Mouse (Mus musculus): Measurements from ENCODE around the gene Mgat5b. TPM values are rescaled to one million over a fixed set of nuclear protein-coding genes. Genes with fewer than 3 reads are reported as not detected.

Mgat5b gene
- polyA plus RNA-seq, 1 experiment from 2014 or later = 0.27 TPM

- Histone ChIP-seq H3K4me3 (ENCODE audit: low read depth, low read length) (no peak overlapping the region), H3K27ac (ENCODE audit: low read depth, low read length) (no peak overlapping the region), H3K9ac (ENCODE audit: low read depth, low read length) (no peak overlapping the region), H3K9me3 (ENCODE audit: control insufficient read depth, low read length) (no peaks in the 10 kb centered on the region), H3K4me1 (replicated peaks; ENCODE audit: control insufficient read depth, insufficient read depth, low read length) (no peaks in the 10 kb centered on the region), H3K27me3 (replicated peaks; ENCODE audit: control insufficient read depth, insufficient read depth, low read length) (no peaks in the 10 kb centered on the region), H3K36me3 (ENCODE audit: control insufficient read depth, insufficient read depth, low read length) (no peaks in the 10 kb centered on the region), H3K4me2 (no peak overlapping the region)
- 82% methylated on average over 7 of the region's 7 CpGs for WGBS
- ATAC-seq (replicated peaks; ENCODE audit: low FRiP score) = no peak
- no peak for DNase-seq (ENCODE audit: low spot score)
Measured at GRCm38 (mm10) chr11:116974341-116974740, 55.7 kb downstream of the Mgat5b start.

DNA sequence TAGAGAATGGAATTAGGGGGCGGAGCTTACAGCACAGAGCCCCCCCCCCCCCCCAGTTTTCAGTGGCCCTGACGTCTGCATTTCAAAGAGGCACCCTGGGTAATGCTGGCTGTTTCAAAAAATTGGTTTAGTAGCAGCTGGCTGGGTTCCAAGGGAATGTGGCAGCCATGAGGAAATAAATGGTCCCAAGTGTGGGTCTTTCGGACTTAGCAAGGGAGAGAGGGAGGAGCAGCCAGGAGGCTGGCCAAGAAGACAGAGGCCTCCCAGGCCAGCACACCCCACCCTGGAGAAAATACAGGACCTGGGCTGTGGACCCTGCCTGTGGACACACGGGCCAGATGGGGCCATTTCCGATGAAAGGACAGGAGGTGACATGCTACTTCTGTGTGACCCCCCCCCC lies 61.6 kb downstream of the Mgat5b start:
- H3K27me3 ChIP-seq (replicated peaks; ENCODE audit: control insufficient read depth, insufficient read depth, low read length) = no peaks in the 10 kb centered on the region; the same call in 1 of the 2 replicates
- H3K4me3 ChIP-seq (ENCODE audit: low read depth, low read length) = no peak overlapping the region
- no peak for DNase-seq (ENCODE audit: low spot score)
- H3K4me1 ChIP-seq (replicated peaks; ENCODE audit: control insufficient read depth, insufficient read depth, low read length) = peaks cover 4% of the 10 kb centered on the region; the same call in 1 of the 2 replicates
- no peak overlapping the region for H3K27ac ChIP-seq (ENCODE audit: low read depth, low read length)
- no peaks in the 10 kb centered on the region for H3K9me3 ChIP-seq (ENCODE audit: control insufficient read depth, low read length)
- no peak for ATAC-seq (replicated peaks; ENCODE audit: low FRiP score)
- no peak overlapping the region for H3K9ac ChIP-seq (ENCODE audit: low read depth, low read length)
- H3K36me3 ChIP-seq (ENCODE audit: control insufficient read depth, insufficient read depth, low read length) = no peaks in the 10 kb centered on the region
- WGBS = 33% methylated on average over 5 of the region's 5 CpGs
- H3K4me2 ChIP-seq = no peak overlapping the region

GRCm38 (mm10) chr11:116982543-116982942 lies 63.9 kb downstream of the Mgat5b start:
- H3K4me2 ChIP-seq = no peak overlapping the region
- no peak overlapping the region for H3K27ac ChIP-seq (ENCODE audit: low read depth, low read length)
- no peak overlapping the region for H3K9ac ChIP-seq (ENCODE audit: low read depth, low read length)
- no peak for ATAC-seq (replicated peaks; ENCODE audit: low FRiP score)
- peaks cover 4% of the 10 kb centered on the region; the same call in 1 of the 2 replicates for H3K4me1 ChIP-seq (replicated peaks; ENCODE audit: control insufficient read depth, insufficient read depth, low read length)
- no peaks in the 10 kb centered on the region; the same call in 1 of the 2 replicates for H3K27me3 ChIP-seq (replicated peaks; ENCODE audit: control insufficient read depth, insufficient read depth, low read length)
- no peaks in the 10 kb centered on the region for H3K36me3 ChIP-seq (ENCODE audit: control insufficient read depth, insufficient read depth, low read length)
- 43% methylated on average over 4 of the region's 4 CpGs for WGBS
- no peaks in the 10 kb centered on the region for H3K9me3 ChIP-seq (ENCODE audit: control insufficient read depth, low read length)
- DNase-seq (ENCODE audit: low spot score) = no peak
- H3K4me3 ChIP-seq (ENCODE audit: low read depth, low read length) = no peak overlapping the region

DNA sequence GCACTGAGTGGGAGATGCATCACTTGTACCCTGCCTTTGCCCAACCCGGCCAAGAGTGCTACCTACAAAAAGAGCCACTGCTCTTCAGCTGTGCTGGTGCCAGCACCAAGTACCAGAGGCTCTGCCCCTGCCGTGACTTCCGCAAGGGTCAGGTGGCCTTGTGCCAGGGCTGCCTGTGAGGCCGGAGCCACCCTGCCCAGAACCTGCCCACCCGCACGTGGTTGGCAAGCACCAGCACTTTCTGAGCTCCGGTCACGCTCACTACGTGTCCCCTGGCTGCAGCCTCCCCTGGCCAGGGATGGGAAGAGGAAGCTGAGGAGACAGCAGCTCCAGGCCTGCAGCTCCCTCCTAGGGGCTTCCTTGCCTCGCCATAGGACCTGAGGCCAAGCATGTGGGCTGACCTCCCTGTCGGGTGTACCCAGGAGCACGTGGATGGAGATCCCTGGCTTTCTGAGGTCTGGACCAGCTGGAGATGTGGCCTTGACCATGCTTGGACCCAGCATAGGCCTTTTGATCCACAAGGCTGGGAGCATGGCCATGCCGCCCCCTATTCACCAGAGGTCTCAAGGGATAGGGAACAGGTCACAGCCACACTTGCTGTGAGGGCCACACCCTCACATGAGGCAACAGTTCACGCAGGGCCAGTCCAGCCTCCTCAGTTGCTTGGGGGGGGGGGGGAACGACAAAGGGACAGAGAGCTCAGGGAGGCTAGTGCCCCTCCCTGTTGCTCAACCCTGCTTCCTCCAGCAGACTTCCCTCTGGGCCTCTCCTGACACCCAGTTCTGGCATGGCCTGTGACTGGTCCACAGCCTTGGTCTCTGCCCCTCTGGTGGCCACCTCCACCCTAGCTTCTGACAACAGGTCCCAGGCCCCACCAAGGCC lies 67.1 kb downstream of the Mgat5b start:
- Histone ChIP-seq H3K4me2 (no peak overlapping the region), H3K4me1 (replicated peaks; ENCODE audit: control insufficient read depth, insufficient read depth, low read length) (no peaks in the 10 kb centered on the region), H3K27ac (ENCODE audit: low read depth, low read length) (no peak overlapping the region), H3K9ac (ENCODE audit: low read depth, low read length) (no peak overlapping the region), H3K36me3 (ENCODE audit: control insufficient read depth, insufficient read depth, low read length) (no peaks in the 10 kb centered on the region), H3K4me3 (ENCODE audit: low read depth, low read length) (no peak overlapping the region), H3K9me3 (ENCODE audit: control insufficient read depth, low read length) (no peaks in the 10 kb centered on the region), H3K27me3 (replicated peaks; ENCODE audit: control insufficient read depth, insufficient read depth, low read length) (no peaks in the 10 kb centered on the region; the same call in 1 of the 2 replicates)
- 66% methylated on average over 15 of the region's 15 CpGs for WGBS
- DNase-seq (ENCODE audit: low spot score) = no peak
- no peak; the same call in 1 of the 2 replicates for ATAC-seq (replicated peaks; ENCODE audit: low FRiP score)

GRCm38 (mm10) chr11:116988131-116988530 lies 69.5 kb downstream of the Mgat5b start:
- Histone ChIP-seq H3K4me2 (no peak overlapping the region), H3K4me3 (ENCODE audit: low read depth, low read length) (no peak overlapping the region), H3K9me3 (ENCODE audit: control insufficient read depth, low read length) (no peaks in the 10 kb centered on the region), H3K9ac (ENCODE audit: low read depth, low read length) (no peak overlapping the region), H3K36me3 (ENCODE audit: control insufficient read depth, insufficient read depth, low read length) (no peaks in the 10 kb centered on the region), H3K4me1 (replicated peaks; ENCODE audit: control insufficient read depth, insufficient read depth, low read length) (no peaks in the 10 kb centered on the region), H3K27me3 (replicated peaks; ENCODE audit: control insufficient read depth, insufficient read depth, low read length) (peaks cover 13% of the 10 kb centered on the region), H3K27ac (ENCODE audit: low read depth, low read length) (no peak overlapping the region)
- WGBS = 62% methylated on average over 8 of the region's 8 CpGs
- DNase-seq (ENCODE audit: low spot score) = no peak
- no peak for ATAC-seq (replicated peaks; ENCODE audit: low FRiP score)

DNA sequence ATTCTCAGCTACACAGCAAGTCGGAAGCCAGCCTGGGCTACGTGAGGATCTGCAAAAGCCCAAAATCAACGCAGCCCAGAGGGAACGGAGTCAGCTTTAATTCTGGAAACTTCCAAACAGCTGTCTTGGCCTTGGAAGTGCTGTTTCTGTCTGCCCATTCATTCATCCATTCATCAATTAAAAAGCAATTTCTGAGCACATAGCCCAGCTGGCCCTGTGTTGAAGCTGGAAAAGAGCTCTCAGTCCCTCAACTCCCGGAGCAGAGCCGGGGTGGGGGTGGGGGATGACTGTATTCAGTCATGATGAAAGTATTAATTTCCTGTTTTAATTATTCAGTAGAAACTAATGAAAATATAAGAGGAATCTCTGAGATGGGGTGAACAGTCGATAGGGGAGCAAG lies 71.6 kb downstream of the Mgat5b start:
- WGBS = 87% methylated on average over 7 of the region's 7 CpGs
- Histone ChIP-seq H3K27ac (ENCODE audit: low read depth, low read length) (no peak overlapping the region), H3K36me3 (ENCODE audit: control insufficient read depth, insufficient read depth, low read length) (no peaks in the 10 kb centered on the region), H3K4me1 (replicated peaks; ENCODE audit: control insufficient read depth, insufficient read depth, low read length) (no peaks in the 10 kb centered on the region), H3K27me3 (replicated peaks; ENCODE audit: control insufficient read depth, insufficient read depth, low read length) (peaks cover 29% of the 10 kb centered on the region), H3K9me3 (ENCODE audit: control insufficient read depth, low read length) (no peaks in the 10 kb centered on the region), H3K4me3 (ENCODE audit: low read depth, low read length) (no peak overlapping the region), H3K9ac (ENCODE audit: low read depth, low read length) (no peak overlapping the region), H3K4me2 (no peak overlapping the region)
- DNase-seq (ENCODE audit: low spot score) (no peak), ATAC-seq (replicated peaks; ENCODE audit: low FRiP score) (no peak)

- DNase-seq (ENCODE audit: low spot score) = no peak
Measured at GRCm38 (mm10) chr11:116991410-116991809, 72.7 kb downstream of the Mgat5b start.

DNA sequence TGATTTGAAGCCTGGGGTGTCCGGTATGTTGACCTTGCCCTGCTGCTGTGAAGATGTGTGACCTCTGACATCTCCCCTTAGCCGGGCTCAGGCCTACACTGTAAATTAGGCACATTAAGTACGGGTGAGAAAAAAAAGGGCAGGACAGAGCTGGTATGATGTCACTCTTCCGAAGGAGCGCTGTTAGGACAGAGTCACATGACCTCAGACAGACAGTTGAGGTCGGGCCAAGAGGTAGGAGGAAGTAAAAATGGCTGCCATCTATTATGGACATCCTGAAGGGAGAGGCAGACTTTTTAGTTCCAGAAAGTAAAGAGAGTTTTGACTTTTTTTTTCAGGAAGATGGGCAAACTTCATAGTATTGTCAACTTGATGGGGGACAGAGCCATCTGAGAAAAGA lies 73.3 kb downstream of the Mgat5b start:
- Histone ChIP-seq H3K36me3 (ENCODE audit: control insufficient read depth, insufficient read depth, low read length) (no peaks in the 10 kb centered on the region), H3K9me3 (ENCODE audit: control insufficient read depth, low read length) (no peaks in the 10 kb centered on the region), H3K4me1 (replicated peaks; ENCODE audit: control insufficient read depth, insufficient read depth, low read length) (no peaks in the 10 kb centered on the region), H3K27ac (ENCODE audit: low read depth, low read length) (no peak overlapping the region), H3K4me2 (no peak overlapping the region), H3K27me3 (replicated peaks; ENCODE audit: control insufficient read depth, insufficient read depth, low read length) (peaks cover 35% of the 10 kb centered on the region), H3K9ac (ENCODE audit: low read depth, low read length) (no peak overlapping the region), H3K4me3 (ENCODE audit: low read depth, low read length) (no peak overlapping the region)
- ATAC-seq (replicated peaks; ENCODE audit: low FRiP score) (no peak), DNase-seq (ENCODE audit: low spot score) (no peak)
- 66% methylated on average over 6 of the region's 6 CpGs for WGBS

More at GRCm38 (mm10) chr11:116991410-116991809, 72.7 kb downstream of the Mgat5b start:
- Histone ChIP-seq H3K9ac (ENCODE audit: low read depth, low read length) (no peak overlapping the region), H3K4me1 (replicated peaks; ENCODE audit: control insufficient read depth, insufficient read depth, low read length) (no peaks in the 10 kb centered on the region), H3K9me3 (ENCODE audit: control insufficient read depth, low read length) (no peaks in the 10 kb centered on the region), H3K36me3 (ENCODE audit: control insufficient read depth, insufficient read depth, low read length) (no peaks in the 10 kb centered on the region), H3K4me2 (no peak overlapping the region), H3K27me3 (replicated peaks; ENCODE audit: control insufficient read depth, insufficient read depth, low read length) (peaks cover 31% of the 10 kb centered on the region), H3K27ac (ENCODE audit: low read depth, low read length) (no peak overlapping the region), H3K4me3 (ENCODE audit: low read depth, low read length) (no peak overlapping the region)
- 72% methylated on average over 8 of the region's 8 CpGs for WGBS
- ATAC-seq (replicated peaks; ENCODE audit: low FRiP score) = no peak

DNA sequence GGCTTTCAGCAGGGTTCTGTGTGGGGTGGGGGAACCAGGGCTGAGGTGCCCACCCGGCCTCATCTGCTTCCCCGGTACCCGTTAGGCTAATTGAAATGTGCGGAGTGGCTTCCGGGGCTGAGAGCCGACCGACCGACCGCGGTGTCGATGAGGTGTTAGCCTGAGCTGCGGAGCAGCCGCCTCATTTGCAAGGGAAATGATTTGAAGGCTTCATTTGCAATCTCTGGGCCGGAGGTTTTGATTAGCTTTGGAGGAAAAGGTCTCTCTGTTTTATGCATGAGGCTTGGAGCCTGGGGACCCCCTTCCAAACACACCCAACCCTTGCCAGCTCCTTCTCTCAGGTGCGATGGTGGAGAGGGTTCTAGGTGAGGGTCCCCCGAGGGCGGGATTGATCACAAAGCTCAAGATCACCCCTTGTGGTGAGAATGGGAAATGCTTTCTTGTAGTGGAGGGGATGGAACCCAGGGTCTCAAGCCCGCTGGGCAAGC lies 75.5 kb downstream of the Mgat5b start:
- H3K9me3 ChIP-seq (ENCODE audit: control insufficient read depth, low read length) = no peaks in the 10 kb centered on the region
- H3K36me3 ChIP-seq (ENCODE audit: control insufficient read depth, insufficient read depth, low read length) = no peaks in the 10 kb centered on the region
- H3K9ac ChIP-seq (ENCODE audit: low read depth, low read length) = no peak overlapping the region
- peak; percentile 42 for DNase-seq (ENCODE audit: low spot score)
- H3K4me3 ChIP-seq (ENCODE audit: low read depth, low read length) = no peak overlapping the region
- H3K27me3 ChIP-seq (replicated peaks; ENCODE audit: control insufficient read depth, insufficient read depth, low read length) = peaks cover 38% of the 10 kb centered on the region
- WGBS = 8% methylated on average over 18 of the region's 18 CpGs
- H3K4me2 ChIP-seq = no peak overlapping the region
- ATAC-seq (replicated peaks; ENCODE audit: low FRiP score) = no peak
- no peaks in the 10 kb centered on the region for H3K4me1 ChIP-seq (replicated peaks; ENCODE audit: control insufficient read depth, insufficient read depth, low read length)
- no peak overlapping the region for H3K27ac ChIP-seq (ENCODE audit: low read depth, low read length)

Data from liver, embryonic 11.5 days (tissue).